Comparison of ENCODE assay signal across 8 mouse cellular contexts in genomic region chr17:47628851-47629676, GRCm38 (mm10). TPM values are rescaled to one million over a fixed set of nuclear protein-coding genes. Genes with fewer than 3 reads are reported as not detected.
DNase-seq lines count a peak whose midpoint lies in the region; ATAC-seq lines count a peak whose summit lies in the region.

No protein-coding gene starts in this region.

- H3K4me1 ChIP-seq in hindbrain, embryonic 13.5 days (replicated peaks) = peaks cover 46% of the 10 kb centered on the region

- no peaks in the 10 kb centered on the region for H3K9me3 ChIP-seq in hindbrain, embryonic 13.5 days

- H3K27me3 ChIP-seq in hindbrain, embryonic 13.5 days = no peaks in the 10 kb centered on the region

- peaks cover 25% of the 10 kb centered on the region for H3K36me3 ChIP-seq in hindbrain, embryonic 13.5 days

- DNase-seq in Muller cell, postnatal 12 days (ENCODE audit: inconsistent ontology term) = peak; percentile 98
- peak; percentile 96 for DNase-seq in cerebellum, adult 9-11 months
- DNase-seq in frontal cortex, postnatal 10 days (ENCODE audit: low spot score in 2 of 2) = peak; percentile 92 to 94
- peak; percentile 81 to 85 for DNase-seq in layer of hippocampus, postnatal 25 days (ENCODE audit: extremely low spot score in 1 of 2, low spot score in 1 of 2)
- DNase-seq in lung, postnatal 25 days (ENCODE audit: low spot score) = peak; percentile 95
- peak; percentile 96 for DNase-seq in retina, embryonic 14.5 days (ENCODE audit: low spot score)
- peak; percentile 98 for DNase-seq in thymus, postnatal 4 days

- peak overlapping the region; percentile 87 for H3K9ac ChIP-seq in hindbrain, embryonic 13.5 days

- ATAC-seq in hindbrain, embryonic 13.5 days (ENCODE audit: low FRiP score) = peak; percentile 96

- under 1% methylated on average over 62 of the region's 63 CpGs for WGBS in hindbrain, embryonic 13.5 days

- peak overlapping the region; percentile 71 for H3K4me3 ChIP-seq in hindbrain, embryonic 13.5 days

- H3K4me2 ChIP-seq in hindbrain, embryonic 13.5 days = peak overlapping the region; percentile 85

- H3K27ac ChIP-seq in hindbrain, embryonic 13.5 days = peak overlapping the region; percentile 97

RNA-seq across cellular contexts. Expression of gene Usp49, which starts 1.4 kb away (rescaled TPM):
- 8.6 and 9.1 TPM in 2 replicates for polyA plus RNA-seq in hindbrain, embryonic 13.5 days (2015; fragmentation: Nextera tagmentation; extraction: Ambion mirVana)
- 10 to 100 TPM in 1 of 2 experiments, 1 to 10 TPM in 1; 9.7 to 14.7 TPM for total RNA-seq in layer of hippocampus, postnatal 25 days (2021)

RNA-seq across cellular contexts. Expression of gene Gm20517, which starts 17.7 kb away (rescaled TPM):
- 2.1 and 2.7 TPM in 2 replicates for polyA plus RNA-seq in hindbrain, embryonic 13.5 days (2015; fragmentation: Nextera tagmentation; extraction: Ambion mirVana)
- 1 to 10 TPM; 5.2 to 5.5 TPM for total RNA-seq in layer of hippocampus, postnatal 25 days (2021)

RNA-seq across cellular contexts. Expression of gene Med20, which starts 17.7 kb away (rescaled TPM):
- polyA plus RNA-seq in hindbrain, embryonic 13.5 days (2015; fragmentation: Nextera tagmentation; extraction: Ambion mirVana) = 42.5 and 44.8 TPM in 2 replicates
- total RNA-seq in layer of hippocampus, postnatal 25 days (2021) = 10 to 100 TPM; 28.7 to 29.8 TPM

RNA-seq across cellular contexts. Expression of gene Bysl, which starts 17.8 kb away (rescaled TPM):
- 33.9 and 34.2 TPM in 2 replicates for polyA plus RNA-seq in hindbrain, embryonic 13.5 days (2015; fragmentation: Nextera tagmentation; extraction: Ambion mirVana)
- total RNA-seq in layer of hippocampus, postnatal 25 days (2021) = 10 to 100 TPM; 18.4 to 19.1 TPM

RNA-seq across cellular contexts. Expression of gene Tomm6, which starts 59.1 kb away (rescaled TPM):
- 289 and 295 TPM in 2 replicates for polyA plus RNA-seq in hindbrain, embryonic 13.5 days (2015; fragmentation: Nextera tagmentation; extraction: Ambion mirVana)
- 100 to 1,000 TPM; 207 to 228 TPM for total RNA-seq in layer of hippocampus, postnatal 25 days (2021)

Comparison
In these comparisons a context has a peak if more than half of its experiments do, and no peak if none do; other contexts are left out.
1. Peak in every context shown above with its lines: DNase-seq, ATAC-seq, H3K4me3 ChIP-seq and H3K27ac ChIP-seq.